Mouse (Mus musculus) heart, adult 8-10 months (tissue): Measurements from ENCODE around the gene Rhou. TPM values are rescaled to one million over a fixed set of nuclear protein-coding genes. Genes with fewer than 3 reads are reported as not detected.

Experiments used
- DNase-seq: peaks from one replicate; pipeline ENCODE4 v3.0.0; 2022; ENCODE audit warnings: low spot score
- total RNA-seq, 4 experiments: library from RNA; stranded (reverse); gene quantifications; 2 replicates each; pipeline ENCODE4 v1.2.4; 2022

The Rhou gene
- total RNA-seq, 4 experiments from 2014 or later = 6.3 to 8.6 (median 7.0) TPM

DNA sequence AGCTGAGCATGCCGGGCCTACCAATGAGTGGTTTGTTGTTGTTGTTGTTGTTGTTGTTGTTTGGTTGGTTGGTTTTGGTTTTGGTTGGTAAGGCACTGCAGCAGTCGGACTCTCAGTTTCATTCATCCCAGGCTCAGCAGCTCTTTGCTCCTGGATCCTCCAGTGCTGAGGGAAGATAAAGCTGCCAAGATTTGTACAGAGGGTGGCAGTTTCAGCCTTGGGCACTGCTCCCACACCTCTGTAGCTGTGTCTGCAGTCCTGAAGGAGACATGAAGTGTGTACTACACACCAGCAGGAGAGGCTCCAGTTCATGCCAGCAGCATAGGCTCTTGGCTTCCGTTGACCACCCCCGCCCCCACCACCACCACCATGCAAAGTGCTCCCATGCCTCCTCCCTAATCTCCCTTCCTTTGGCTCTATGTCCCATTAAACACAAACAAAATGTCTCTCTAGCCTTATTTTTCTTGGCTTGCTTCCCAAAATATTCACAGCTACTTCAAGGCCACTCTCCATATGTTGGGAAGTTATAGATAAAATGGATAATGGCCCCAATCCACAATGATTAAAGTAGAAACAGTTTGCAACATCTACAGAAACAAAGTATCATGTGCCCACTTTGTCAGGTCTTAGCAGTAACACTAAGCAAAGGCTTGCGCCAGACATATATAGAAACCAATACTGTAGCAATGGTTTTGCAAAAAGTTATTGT is 2.2 kb upstream of the Rhou start:
- no peak for DNase-seq

DNA sequence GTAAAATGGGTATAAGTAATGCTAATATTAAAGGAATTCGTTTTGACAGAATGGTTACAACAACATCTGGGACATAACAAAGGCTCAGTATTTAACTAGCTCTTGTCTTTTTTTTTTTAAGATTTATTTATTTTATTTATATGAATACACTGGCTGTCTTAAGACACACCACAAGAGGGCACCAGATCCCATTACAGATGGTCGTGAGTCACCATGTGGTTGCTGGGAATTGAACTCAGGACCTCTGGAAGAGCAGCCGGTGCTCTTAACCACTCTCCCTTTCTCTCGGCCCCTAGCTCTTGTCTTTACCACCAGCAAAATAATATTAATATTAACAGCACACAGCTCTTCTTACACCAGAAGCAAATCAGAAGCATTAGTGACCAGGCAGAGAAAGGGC is 1.1 kb upstream of the Rhou start:
- DNase-seq = no peak

DNA sequence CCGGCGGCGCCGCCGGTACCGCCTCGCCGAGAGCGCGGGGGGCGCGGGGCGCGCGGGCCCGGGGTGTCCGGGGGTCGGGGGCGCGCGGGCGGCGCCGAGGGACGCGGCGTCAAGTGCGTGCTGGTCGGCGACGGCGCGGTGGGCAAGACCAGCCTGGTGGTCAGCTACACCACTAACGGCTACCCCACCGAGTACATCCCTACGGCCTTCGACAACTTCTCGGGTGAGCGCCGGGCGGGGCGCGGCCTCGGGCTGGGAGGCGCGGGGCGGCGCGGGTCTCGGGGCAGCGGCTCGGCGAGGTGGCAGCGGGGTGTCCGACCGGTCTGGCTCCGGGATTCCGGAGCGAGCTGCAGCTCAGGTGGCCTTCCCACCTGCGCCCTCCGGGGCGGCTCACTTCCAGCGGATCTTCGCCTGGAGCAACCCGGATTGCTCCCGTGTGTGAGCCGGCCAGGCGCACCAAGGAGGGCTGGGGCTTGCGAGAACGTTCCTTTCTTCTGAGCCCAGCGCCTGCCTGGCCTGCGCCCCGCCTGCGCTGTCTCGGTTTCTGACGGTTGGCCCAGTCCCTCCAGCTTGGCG is 353 bp downstream of the Rhou start:
- no peak for DNase-seq

DNA sequence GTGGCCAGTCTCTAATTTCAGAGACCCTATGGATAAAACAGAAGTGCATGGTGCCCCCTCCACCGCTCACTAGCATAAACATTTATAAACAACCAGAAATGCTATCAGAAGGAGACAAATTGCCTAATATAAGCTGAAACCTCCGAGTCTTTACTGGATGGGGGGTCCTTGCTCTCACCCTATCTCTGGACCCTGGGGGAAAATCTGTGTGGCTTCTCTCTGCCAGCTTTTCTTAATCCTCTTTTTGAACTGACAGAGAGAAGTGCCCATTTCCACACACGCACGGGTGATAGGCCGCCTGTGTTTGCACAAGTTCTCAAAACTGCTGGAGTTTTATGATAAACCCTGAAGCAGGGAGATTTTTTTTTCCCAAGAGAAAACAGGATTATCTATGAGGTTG is 1.0 kb downstream of the Rhou start:
- DNase-seq = no peak

DNA sequence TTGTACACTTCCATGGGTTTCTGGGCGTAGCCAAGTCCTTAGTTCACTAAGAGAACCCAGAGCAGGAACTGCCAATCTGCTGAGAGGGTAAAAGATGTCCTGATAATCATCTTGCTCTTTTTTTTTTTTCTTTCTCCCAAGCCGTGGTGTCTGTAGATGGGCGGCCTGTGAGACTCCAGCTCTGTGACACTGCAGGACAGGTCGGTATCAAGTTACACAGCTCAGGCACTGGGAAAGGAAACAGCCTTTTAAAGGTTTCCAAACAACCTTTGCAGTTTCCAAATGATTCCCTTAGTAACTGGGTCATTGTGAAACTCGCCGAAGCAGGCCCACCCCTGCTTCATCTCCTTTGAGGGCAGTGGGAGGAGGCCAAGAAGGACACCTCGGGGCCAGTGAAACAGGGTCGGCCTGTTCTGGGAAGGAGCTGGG is 1.6 kb downstream of the Rhou start:
- DNase-seq = no peak

DNA sequence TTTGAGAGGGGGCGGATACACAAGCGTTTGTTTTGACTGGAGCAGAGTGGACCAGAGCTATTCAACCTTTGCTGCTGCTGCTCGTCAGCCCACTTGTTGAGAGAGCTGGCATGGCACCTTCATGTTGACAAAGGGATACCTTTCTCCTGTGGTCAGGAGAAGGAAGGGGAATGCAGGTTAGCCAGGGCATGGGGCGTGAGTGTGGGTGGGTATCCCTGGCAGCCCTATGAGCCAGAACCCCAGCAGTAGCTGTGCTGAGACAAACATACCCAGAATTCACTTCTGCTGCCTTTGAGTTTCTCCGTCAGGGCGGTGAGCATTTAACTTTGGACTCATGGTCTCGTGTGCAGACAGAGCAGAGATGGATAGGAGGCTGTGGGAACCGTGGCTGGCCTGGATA is 4.1 kb downstream of the Rhou start:
- DNase-seq = no peak

DNA sequence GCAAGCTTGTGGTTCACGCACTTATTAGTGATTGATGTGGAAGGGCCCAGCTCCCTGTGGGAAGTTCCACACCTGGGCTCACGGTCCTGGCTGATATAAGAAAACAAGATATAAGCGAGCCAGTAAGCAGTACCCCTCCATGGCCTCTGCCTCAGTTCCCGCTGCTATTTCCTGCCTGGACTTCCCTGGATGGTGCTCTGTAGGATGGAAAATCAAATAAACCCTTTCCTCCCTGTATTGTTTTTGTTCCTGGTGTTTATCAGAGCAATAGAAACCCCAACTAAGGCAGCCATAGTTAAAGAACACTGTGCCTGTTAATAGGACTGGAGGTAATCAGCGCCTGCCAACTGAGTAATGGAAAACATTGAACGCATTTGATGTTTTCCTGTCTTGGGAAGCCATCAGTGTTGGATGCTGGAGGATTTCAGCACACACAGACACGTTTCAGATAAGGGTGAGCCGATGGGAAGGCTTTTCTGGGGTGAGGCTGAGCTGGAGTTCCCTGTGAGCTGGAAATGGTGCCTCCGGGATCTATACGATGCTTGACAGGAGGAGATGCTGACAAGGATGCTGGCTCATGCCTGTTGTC is 5.8 kb downstream of the Rhou start:
- DNase-seq = no peak

DNA sequence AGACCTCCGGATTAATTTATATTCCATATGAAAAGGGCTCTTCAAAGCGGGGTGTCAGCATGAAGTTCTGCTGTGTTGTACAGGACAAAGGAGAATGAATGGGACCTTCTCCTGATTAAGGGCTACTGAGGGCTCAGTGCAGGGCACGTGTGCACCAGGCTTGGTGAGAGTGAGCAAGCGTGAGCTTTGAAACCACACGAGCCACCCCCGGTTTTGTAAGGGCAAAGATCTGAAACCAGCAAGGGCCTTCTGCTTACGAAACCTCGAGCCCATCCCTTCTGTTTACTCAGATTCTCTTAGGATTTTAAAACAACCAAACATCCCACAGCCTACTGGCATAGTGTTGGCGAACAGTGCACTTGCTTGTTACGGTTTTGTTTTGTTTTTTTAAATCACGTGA is 7.8 kb downstream of the Rhou start:
- no peak for DNase-seq

DNA sequence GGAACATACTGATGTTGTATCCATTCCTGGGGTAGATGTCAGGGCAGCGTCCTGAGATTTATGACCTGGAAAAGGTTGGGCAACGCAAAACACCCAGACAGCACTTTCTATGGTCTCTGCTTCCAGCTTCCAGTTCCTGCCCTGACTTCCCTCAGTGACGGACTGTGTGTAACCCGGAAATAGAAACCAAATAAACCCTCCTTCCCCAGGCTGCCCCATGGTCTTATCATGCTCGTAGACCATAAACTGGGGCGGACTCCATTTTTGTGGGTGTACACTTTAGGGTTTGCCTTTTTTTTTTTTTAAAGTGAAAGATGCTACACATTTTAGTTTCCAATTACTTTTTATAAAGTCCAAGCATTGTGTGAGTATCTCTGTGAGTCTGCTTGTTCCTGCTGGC is 11.9 kb downstream of the Rhou start:
- no peak for DNase-seq

DNA sequence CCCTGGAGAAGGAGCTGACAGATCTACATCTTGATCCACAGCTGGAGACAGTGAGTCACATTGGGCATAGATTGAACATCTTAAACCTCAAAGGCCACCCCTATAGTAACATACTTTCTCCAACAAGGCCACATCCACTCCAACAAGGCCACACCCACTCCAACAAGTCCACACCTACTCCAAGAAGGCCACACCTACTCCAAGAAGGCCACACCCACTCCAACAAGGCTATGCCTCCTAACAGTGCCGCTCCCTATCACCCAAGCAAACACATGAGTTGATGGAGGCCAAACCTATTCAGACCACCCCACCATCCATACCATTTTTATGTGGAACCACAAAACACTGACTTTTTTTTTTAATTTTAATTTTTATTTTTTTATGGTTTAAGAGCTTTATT is 13.1 kb downstream of the Rhou start:
- DNase-seq = no peak

DNA sequence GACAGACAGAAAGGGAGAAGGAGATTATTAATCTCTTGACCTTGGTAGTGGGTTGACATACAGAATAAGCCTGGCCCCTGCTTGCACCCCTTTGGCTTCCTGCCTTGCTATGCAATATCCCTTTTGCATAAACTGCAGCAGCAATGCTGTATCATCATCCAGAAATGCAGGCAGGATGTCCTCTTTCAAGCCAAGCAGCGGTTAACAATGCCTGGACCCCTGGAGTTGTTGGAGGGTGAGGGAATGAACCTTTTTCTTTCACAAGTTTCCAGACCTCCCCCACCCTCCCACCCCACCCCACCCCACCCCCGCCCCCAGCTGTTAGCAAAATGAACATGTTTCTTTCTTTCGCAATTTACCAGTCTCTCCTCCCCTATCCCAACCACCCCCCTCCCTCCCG is 15.0 kb downstream of the Rhou start:
- no peak for DNase-seq

DNA sequence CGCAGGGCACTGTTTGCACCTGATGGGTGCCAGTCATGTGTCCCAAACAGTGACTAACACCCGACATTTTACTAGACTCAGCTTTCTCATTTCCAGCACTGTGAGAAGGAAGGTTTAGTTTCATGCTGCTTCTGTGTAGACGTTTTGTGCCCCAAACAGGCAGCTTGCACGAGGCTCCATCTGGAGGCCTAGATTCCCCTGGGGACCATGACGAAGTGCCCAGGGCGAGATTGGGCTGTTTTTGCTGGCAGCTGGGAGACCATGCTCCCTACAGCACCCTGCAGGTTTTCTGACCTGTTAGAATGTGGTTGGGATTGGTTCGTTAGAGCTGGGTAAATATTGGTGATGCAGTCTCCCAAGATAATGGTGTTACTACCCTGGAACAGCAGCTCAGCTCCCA is 17.0 kb downstream of the Rhou start:
- no peak for DNase-seq

DNA sequence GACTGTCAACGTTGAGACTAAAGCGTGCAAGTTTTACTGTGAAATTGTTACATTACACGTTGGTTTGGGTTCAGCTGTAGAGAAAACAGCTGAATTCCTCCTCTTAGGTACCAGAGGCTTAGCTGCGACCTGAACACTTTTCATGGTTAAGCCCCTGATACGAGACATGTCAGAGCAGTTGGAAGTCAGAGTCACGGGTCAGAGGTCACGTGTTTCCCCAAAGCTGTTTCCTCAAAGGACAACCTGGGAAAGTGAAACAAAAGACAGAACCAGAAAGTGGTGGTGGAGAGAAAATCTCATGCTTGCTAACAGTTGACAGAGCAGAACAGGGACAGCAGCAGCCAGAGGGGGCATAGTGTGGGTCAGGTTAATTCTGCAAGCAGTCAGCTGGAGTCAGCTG is 17.7 kb downstream of the Rhou start:
- no peak for DNase-seq

DNA sequence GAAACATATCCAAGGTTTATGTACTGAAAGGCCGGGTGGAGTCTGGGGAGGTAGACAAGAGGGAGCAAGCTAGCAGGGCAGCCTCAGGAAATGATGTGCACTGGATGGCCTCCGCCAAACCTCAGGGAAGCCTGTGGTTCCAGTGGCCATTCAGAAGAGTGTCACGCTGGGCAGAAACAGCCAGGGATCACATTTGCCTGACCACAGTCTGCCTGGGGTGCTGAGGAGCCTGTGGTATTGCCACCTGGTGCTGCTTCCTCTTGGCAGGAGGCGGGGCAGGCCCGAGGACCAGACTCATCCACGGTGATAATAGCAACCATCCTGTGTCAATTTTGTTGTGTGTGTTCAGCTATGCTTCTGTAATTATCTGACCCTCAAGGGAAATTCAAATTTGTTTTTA is 18.9 kb downstream of the Rhou start:
- no peak for DNase-seq

DNA sequence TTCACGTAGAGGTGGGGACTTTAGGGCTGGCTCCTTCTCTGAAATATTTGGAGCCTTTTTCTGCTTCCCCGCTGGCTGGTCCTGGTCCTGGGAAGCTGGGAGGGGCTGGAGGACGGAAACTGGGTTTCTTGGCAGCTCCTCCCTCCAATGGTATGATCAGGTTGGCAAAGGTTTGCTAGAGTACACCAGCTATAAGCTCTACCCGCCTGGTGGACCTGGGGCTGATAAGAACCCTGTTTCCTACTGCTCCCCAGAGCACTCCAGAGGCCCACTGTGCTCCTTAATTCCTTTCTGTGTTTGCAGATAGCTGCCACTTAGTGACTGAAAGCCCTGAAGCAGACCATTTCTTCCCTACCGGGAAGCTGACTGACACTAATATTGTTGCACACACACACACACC is 21.9 kb downstream of the Rhou start:
- DNase-seq = no peak

DNA sequence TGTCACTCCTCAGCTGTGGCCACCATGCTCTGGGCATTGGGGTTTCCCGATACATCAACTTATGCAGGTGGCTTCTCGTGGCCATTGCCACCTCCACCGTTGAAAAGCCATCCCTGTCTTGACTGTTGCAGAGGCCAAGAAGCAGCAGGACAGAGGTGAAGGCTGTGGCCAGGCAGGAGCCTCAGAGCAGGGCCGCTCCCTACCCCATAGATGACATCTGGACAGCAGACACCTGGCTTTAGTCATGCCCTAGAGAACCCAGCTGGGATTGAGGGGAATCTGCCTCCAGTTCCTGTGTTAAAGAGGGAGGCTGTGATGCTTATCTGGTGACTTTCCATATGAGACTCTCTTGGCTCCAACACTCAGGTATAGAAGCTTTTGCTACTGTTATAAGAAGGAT is 24.7 kb downstream of the Rhou start:
- no peak for DNase-seq

DNA sequence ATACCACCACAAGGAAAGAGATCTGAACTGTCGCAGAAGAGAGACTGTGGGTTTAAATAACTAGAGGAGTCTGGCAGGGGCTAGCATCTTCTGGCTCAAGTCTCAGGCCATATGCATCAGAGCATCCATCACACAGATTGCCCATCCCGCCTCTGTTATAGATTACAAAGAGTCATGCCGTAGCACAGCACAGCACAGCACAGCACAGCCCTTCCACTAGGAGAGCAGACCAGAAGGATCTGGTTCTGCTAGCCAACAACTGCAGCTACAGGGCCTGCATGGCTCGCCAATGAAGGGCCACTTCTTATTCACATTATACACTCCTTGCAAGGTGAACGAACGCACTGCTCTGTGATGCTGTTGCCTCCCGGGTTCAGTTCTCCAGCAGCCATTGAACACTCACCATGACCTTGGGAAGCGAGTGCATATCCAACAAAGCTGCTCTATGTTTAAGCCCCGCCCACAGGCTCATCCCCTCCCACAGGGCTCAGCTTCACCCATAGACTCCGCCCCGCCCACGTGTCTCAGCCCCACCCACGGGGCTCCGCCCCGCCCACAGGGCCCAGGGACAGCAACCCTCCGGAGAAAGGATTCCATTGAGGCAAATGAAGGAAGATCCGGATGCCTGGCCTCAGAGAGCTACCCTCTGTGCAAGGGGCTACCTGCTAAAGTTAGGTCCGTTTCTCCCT is 28.5 kb downstream of the Rhou start:
- DNase-seq = no peak

DNA sequence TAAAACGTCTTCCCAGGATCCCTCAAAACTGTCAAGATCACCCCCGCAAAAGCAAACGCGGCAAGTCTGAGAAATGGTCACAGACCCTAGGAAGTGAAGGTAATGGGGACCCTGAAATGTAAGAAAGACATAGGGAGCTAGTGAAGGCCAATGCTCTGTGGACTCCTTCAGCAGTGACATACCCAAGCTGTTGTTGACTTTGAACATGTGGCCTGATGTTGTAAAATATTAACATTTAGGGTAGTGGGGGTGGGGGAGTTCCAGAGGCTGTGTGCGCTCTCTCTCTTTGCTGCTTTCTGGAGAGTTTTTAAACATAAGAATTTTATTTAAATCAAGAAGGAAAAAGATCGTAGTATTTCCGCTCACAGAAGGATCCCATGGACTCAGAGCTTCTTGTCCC is 29.6 kb downstream of the Rhou start:
- DNase-seq = no peak

DNA sequence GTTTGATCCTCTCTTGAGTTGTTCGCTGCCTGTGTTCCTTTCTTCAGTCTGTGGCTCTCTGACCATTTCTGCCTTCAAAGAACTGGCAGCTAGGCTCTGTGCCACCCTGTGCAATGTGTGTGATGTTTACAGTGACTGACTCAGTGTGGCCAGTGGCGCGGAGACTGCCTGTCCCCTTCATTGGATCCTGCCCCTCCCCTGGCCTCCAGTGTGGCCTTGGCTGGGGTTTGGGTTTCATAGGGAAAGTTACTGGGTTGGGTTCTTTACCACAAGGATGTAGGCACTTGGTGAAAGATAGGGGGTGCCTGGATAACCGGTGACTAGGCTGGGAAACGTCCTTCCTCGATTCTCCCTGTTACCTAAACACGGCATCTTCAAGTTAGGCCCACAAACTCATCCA is 31.1 kb downstream of the Rhou start:
- DNase-seq = no peak

DNA sequence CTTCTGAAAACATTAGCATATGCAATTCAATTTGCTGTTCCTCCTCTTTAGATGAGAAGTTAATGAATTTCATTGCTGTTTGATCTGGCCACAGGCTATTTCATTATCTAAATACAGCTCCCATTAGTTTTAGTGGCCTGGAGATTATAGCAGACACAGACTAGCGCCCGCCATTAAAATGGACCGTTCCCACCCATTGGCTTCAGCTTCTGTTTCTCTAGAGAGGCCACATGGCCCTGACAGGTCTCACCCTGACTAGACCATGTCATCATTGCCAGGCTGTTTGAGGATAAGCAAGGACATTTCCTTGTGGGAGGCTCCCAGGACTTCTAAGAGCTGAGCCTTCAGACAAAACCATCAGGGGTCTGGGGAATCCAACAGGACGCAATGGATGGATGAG is 31.7 kb downstream of the Rhou start:
- no peak for DNase-seq

DNA sequence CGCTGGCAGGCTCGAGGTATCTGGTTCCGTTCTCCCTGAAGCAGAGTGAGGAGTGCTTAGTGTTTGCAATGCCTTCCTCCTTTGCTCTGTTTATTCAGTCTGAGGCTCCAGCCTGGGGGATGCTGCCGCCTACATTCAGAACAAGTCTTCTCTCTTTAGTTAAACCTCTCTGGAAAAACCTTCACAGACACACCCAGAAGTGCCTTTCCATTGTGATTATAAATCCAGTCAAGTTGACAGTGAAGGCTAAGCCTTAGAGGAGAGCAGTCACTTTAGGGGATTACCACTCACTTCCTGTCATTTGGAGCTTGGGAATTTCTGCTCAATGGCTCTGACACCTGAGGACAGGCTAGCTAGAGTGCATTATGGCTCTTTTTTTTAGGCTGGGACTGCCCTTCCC is 34.1 kb downstream of the Rhou start:
- no peak for DNase-seq

DNA sequence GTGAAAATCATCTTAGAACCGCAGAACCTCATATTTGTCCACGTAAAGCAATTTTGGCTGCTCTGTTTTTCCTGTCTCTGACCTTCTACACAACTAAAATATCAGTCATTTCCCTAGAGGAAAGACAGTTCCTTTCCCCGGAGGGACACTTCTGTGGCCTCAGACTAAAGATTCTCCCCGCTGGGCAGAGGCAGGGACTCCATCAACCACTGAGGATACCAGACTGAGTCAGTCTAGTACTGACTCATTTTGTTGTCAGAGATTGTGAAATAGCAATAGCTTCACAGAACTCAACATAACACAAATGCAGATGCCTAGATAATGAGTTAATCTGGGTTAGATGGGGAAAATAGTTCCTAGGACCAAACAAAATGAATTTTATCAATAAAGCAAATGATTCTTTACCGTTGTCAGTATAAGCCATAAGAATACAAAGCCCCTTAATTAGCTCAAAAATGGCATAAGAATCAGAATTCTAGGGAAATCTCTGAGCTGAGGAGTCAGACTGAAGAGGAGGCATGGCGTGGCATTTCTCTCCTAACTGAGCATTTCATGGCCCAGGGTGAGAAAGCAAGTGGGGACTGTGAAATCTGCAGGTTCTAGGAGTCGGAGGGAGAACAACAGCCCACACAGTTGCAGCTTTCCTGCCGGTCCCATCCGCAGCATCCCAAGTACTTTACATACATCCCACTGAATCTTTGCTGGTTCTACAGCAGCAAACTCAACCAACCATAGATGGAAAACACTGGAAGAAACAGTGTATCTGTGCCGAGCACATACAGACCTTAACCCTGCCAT is 38.6 kb downstream of the Rhou start:
- no peak for DNase-seq
